18 mouse cellular contexts compared by ENCODE assay signal in genomic region chr4:134549899-134550298, GRCm38 (mm10). TPM values are rescaled to one million over a fixed set of nuclear protein-coding genes. Genes with fewer than 3 reads are reported as not detected.
DNase-seq lines count a peak whose midpoint lies in the region; ATAC-seq and TF ChIP-seq lines count a peak whose summit lies in the region.
"Had no signal": no experiment of that assay in that cellular context is flagged by ENCODE, and none has a peak within 500 bp of the region (broad histone marks: within the 10 kb centered on the region; RNA-seq: fewer than 3 reads in every experiment).

No protein-coding gene starts in this region.

- TF ChIP-seq CTCF in hindbrain, postnatal 0 days (IDR thresholded peaks at IDR 0.05; ENCODE audit: low read depth): peak; percentile 41
- TF ChIP-seq CTCF in lung, adult 2 months (IDR thresholded peaks at IDR 0.05; ENCODE audit: insufficient read depth, low read length): 0 out of 2 replicates have a peak, but pooled peaks have one; percentile 14
- 0 out of 2 replicates have a peak, but pooled peaks have one; percentile 27 for TF ChIP-seq CTCF in bone marrow macrophage, adult 2 months (IDR thresholded peaks at IDR 0.05; ENCODE audit: low read depth, low read length)

- no peak for TF ChIP-seq POLR2A in lung, adult 2 months (IDR thresholded peaks at IDR 0.05; ENCODE audit: borderline replicate concordance, extremely low read depth, low read depth, low read length)
- TF ChIP-seq POLR2A in bone marrow macrophage, adult 2 months (IDR thresholded peaks at IDR 0.05; ENCODE audit: borderline replicate concordance, low read depth, low read length): no peak

- no peak overlapping the region for H3K4me2 ChIP-seq in hindbrain, postnatal 0 days (ENCODE audit: low read depth, low read length)
- no peak overlapping the region for H3K4me2 ChIP-seq in hindbrain, embryonic 13.5 days
- H3K4me2 ChIP-seq: hindbrain, embryonic 12.5 days had no signal

- peaks cover 12% of the 10 kb centered on the region for H3K36me3 ChIP-seq in hindbrain, postnatal 0 days (ENCODE audit: insufficient read depth, low read length)
- H3K36me3 ChIP-seq in hindbrain, embryonic 13.5 days: peaks cover 40% of the 10 kb centered on the region

- WGBS in hindbrain, postnatal 0 days: over 99% methylated on average over 8 of the region's 8 CpGs
- WGBS in hindbrain, embryonic 13.5 days: 96% methylated on average over 8 of the region's 8 CpGs
- 97% methylated on average over 8 of the region's 8 CpGs for WGBS in lung, adult 2 months

- H3K27me3 ChIP-seq in hindbrain, postnatal 0 days (ENCODE audit: insufficient read depth, low read length): no peaks in the 10 kb centered on the region
- H3K27me3 ChIP-seq in hindbrain, embryonic 13.5 days: no peaks in the 10 kb centered on the region
- H3K27me3 ChIP-seq: hindbrain, embryonic 12.5 days had no signal

- no peak overlapping the region for H3K27ac ChIP-seq in hindbrain, postnatal 0 days
- no peak overlapping the region for H3K27ac ChIP-seq in hindbrain, embryonic 13.5 days
- no peak overlapping the region for H3K27ac ChIP-seq in bone marrow macrophage, adult 2 months (ENCODE audit: insufficient read depth, low read depth, low read length)
- H3K27ac ChIP-seq: embryonic facial prominence, embryonic 10.5 days; hindbrain, embryonic 12.5 days; midbrain, embryonic 10.5 days had no signal

- no peaks in the 10 kb centered on the region for H3K4me1 ChIP-seq in hindbrain, postnatal 0 days (ENCODE audit: insufficient read depth, low read length)
- H3K4me1 ChIP-seq in hindbrain, embryonic 13.5 days (replicated peaks): peaks cover 46% of the 10 kb centered on the region
- peaks cover 17% of the 10 kb centered on the region for H3K4me1 ChIP-seq in lung, adult 2 months (ENCODE audit: control insufficient read depth, insufficient read depth, low read length)
- peaks cover 29% of the 10 kb centered on the region for H3K4me1 ChIP-seq in bone marrow macrophage, adult 2 months (ENCODE audit: control insufficient read depth, insufficient read depth, low read length)

- no peak overlapping the region for H3K9ac ChIP-seq in hindbrain, postnatal 0 days (replicated peaks; ENCODE audit: low read length)
- no peak overlapping the region for H3K9ac ChIP-seq in hindbrain, embryonic 13.5 days
- H3K9ac ChIP-seq: hindbrain, embryonic 12.5 days had no signal

- no peak overlapping the region for H3K4me3 ChIP-seq in hindbrain, postnatal 0 days (ENCODE audit: low read length)
- H3K4me3 ChIP-seq in hindbrain, embryonic 13.5 days: no peak overlapping the region
- H3K4me3 ChIP-seq in lung, adult 2 months (replicated peaks; ENCODE audit: extremely low read depth, low read depth, low read length): no peak overlapping the region
- no peak overlapping the region for H3K4me3 ChIP-seq in bone marrow macrophage, adult 2 months (ENCODE audit: insufficient read depth, low read length)
- H3K4me3 ChIP-seq: hindbrain, embryonic 12.5 days had no signal

- no peak for DNase-seq in hindbrain, postnatal 0 days (ENCODE audit: low spot score)
- no peak for DNase-seq in lung, adult 2 months
- no peak for DNase-seq in lung, postnatal 10 days
- DNase-seq in NIH3T3 (ENCODE audit: low read depth): peak; percentile 23
- no peak for DNase-seq in yolk sac, embryonic 10.5 days (ENCODE audit: low spot score)
- DNase-seq: adrenal gland, postnatal 10 days; heart, adult 11 months; kidney, adult 18-20 months; kidney, postnatal 14 days; right cerebral cortex, postnatal 14 days; thymus, postnatal 36 days had no signal

- no peak for ATAC-seq in hindbrain, postnatal 0 days
- no peak for ATAC-seq in hindbrain, embryonic 13.5 days (ENCODE audit: low FRiP score)
- ATAC-seq: forebrain, embryonic 14.5 days had no signal

- no peaks in the 10 kb centered on the region for H3K9me3 ChIP-seq in hindbrain, postnatal 0 days (ENCODE audit: low read length)
- peaks cover 8% of the 10 kb centered on the region for H3K9me3 ChIP-seq in hindbrain, embryonic 13.5 days

RNA-seq across cellular contexts. Expression of gene Selenon, which starts 2.1 kb away (rescaled TPM):
- 30.4 and 32.7 TPM in 2 replicates for total RNA-seq in hindbrain, postnatal 0 days (2014; rRNA removed)
- 10.0 and 11.3 TPM in 2 replicates for polyA plus RNA-seq in hindbrain, postnatal 0 days (2015; fragmentation: Nextera tagmentation; extraction: Ambion mirVana)
- 9.5 and 11.0 TPM in 2 replicates for polyA plus RNA-seq in hindbrain, embryonic 13.5 days (2015; fragmentation: Nextera tagmentation; extraction: Ambion mirVana)
- 36.2 and 42.2 TPM in 2 replicates for polyA plus RNA-seq in lung, adult 2 months (2012; rRNA removed)
- 28.4 and 33.3 TPM in 2 replicates for polyA plus RNA-seq in bone marrow macrophage, adult 2 months (2012; ENCODE audit: insufficient read depth, insufficient read length, missing spikeins)

RNA-seq across cellular contexts. Expression of gene Mtfr1l, which starts 14.7 kb away (rescaled TPM):
- total RNA-seq in hindbrain, postnatal 0 days (2014; rRNA removed): 133 and 146 TPM in 2 replicates
- 177 and 182 TPM in 2 replicates for polyA plus RNA-seq in hindbrain, postnatal 0 days (2015; fragmentation: Nextera tagmentation; extraction: Ambion mirVana)
- polyA plus RNA-seq in hindbrain, embryonic 13.5 days (2015; fragmentation: Nextera tagmentation; extraction: Ambion mirVana): 160 and 163 TPM in 2 replicates
- 115 and 169 TPM in 2 replicates for polyA plus RNA-seq in lung, adult 2 months (2012; rRNA removed)
- 58.9 and 59.7 TPM in 2 replicates for polyA plus RNA-seq in bone marrow macrophage, adult 2 months (2012; ENCODE audit: insufficient read depth, insufficient read length, missing spikeins)

RNA-seq across cellular contexts. Expression of gene Aunip, which starts 39.1 kb away (rescaled TPM):
- 2.2 and 2.7 TPM in 2 replicates for total RNA-seq in hindbrain, postnatal 0 days (2014; rRNA removed)
- 2.2 and 2.6 TPM in 2 replicates for polyA plus RNA-seq in hindbrain, postnatal 0 days (2015; fragmentation: Nextera tagmentation; extraction: Ambion mirVana)
- polyA plus RNA-seq in hindbrain, embryonic 13.5 days (2015; fragmentation: Nextera tagmentation; extraction: Ambion mirVana): 2.6 and 2.8 TPM in 2 replicates
- not detected in 2 replicates for polyA plus RNA-seq in lung, adult 2 months (2012; rRNA removed)
- 4.0 and 4.4 TPM in 2 replicates for polyA plus RNA-seq in bone marrow macrophage, adult 2 months (2012; ENCODE audit: insufficient read depth, insufficient read length, missing spikeins)
- total RNA-seq: gastrocnemius, adult 18-20 months had no signal

RNA-seq across cellular contexts. Expression of gene Paqr7, which starts 53.4 kb away (rescaled TPM):
- 121 and 142 TPM in 2 replicates for total RNA-seq in hindbrain, postnatal 0 days (2014; rRNA removed)
- 41.1 and 43.5 TPM in 2 replicates for polyA plus RNA-seq in hindbrain, postnatal 0 days (2015; fragmentation: Nextera tagmentation; extraction: Ambion mirVana)
- polyA plus RNA-seq in hindbrain, embryonic 13.5 days (2015; fragmentation: Nextera tagmentation; extraction: Ambion mirVana): 20.2 and 21.5 TPM in 2 replicates
- 146 and 205 TPM in 2 replicates for polyA plus RNA-seq in lung, adult 2 months (2012; rRNA removed)
- polyA plus RNA-seq in bone marrow macrophage, adult 2 months (2012; ENCODE audit: insufficient read depth, insufficient read length, missing spikeins): 37.0 and 41.9 TPM in 2 replicates
